Mouse (Mus musculus) limb, embryonic 13.5 days (tissue): Measurements from ENCODE around the gene Epha2. TPM values are rescaled to one million over a fixed set of nuclear protein-coding genes. Genes with fewer than 3 reads are reported as not detected.
A peak's percentile ranks its signal among the peaks of the same experiment; 100 is the strongest.

Source experiments
- ATAC-seq: fragments of 200-750 bp; cut with Nextera tagmentation; 2 replicates; pipeline ENCODE4 v1.8.0; 2017; ENCODE audit warnings: low read depth, moderate number of reproducible peaks, moderate TSS enrichment; ENCODE audit not compliant: low FRiP score
- H3K27ac ChIP-seq: fragments of 300-500 bp; sonication (generic); 2 replicates; pipeline ENCODE4 v1.5.1; 2015; ENCODE audit warnings: inconsistent platforms, mild to moderate bottlenecking, moderate library complexity
- H3K27me3 ChIP-seq: fragments of 300-500 bp; sonication (generic); 2 replicates; pipeline ENCODE4 v1.6.1; 2015; ENCODE audit warnings: mild to moderate bottlenecking, inconsistent platforms
- H3K36me3 ChIP-seq: fragments of 300-500 bp; sonication (generic); 2 replicates; pipeline ENCODE4 v1.6.1; 2015; ENCODE audit warnings: inconsistent platforms, mild to moderate bottlenecking, moderate library complexity
- H3K4me1 ChIP-seq: fragments of 300-500 bp; sonication (generic); 2 replicates; pipeline ENCODE4 v1.6.1; 2015; ENCODE audit warnings: inconsistent platforms
- H3K4me2 ChIP-seq: fragments of 300-500 bp; sonication (generic); replicated peaks from 2 replicates; pipeline ENCODE4 v1.6.1; 2015; ENCODE audit warnings: inconsistent platforms, mild to moderate bottlenecking, moderate library complexity
- H3K4me3 ChIP-seq: fragments of 300-500 bp; sonication (generic); 2 replicates; pipeline ENCODE4 v1.5.1; 2015; ENCODE audit warnings: moderate library complexity, mild to moderate bottlenecking, inconsistent platforms
- H3K9ac ChIP-seq: fragments of 300-500 bp; sonication (generic); 2 replicates; pipeline ENCODE4 v1.6.1; 2015; ENCODE audit warnings: mild to moderate bottlenecking, inconsistent platforms
- H3K9me3 ChIP-seq: fragments of 300-500 bp; sonication (generic); 2 replicates; pipeline ENCODE4 v1.6.1; 2016; ENCODE audit warnings: inconsistent platforms
- WGBS: fragments of 180-500 bp; shearing (Covaris S2); methylation state at CpG from one replicate; pipeline ENCODE4 v1.1.7; 2015; 5-methylcytosine and 5-hydroxymethylcytosine counted together
- polyA plus RNA-seq: library from polyadenylated mRNA; unstranded; fragments of >200 nt; fragmentation: Nextera tagmentation; extraction: Ambion mirVana; gene quantifications from 2 replicates; pipeline ENCODE4 v1.2.1, GENCODE M21; 2015

Gene Epha2
- polyA plus RNA-seq, 1 experiment from 2014 or later, result 3.9 TPM

DNA sequence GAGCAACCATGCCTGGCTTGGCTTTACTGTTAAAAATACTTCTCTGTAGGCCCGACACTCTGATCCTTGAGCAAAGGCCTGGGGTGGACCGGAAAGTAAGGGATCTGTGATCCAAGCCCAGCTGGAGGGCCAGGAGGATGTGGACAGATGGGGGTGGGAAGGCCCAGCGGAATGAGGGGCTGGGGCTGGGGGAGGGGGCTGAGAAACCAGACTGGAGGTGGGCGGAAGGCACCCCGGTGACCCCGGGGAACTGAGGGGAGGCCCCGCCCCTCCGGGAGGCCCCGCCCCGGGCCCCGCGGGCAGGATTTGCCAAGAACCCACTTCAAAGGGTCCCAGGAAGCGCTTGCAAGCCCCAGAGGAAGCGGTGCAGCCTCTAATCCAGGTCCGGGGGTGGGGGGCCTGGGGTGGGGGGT is 5.3 kb upstream of the Epha2 start:
- WGBS, result 3% methylated on average over 14 of the region's 15 CpGs
- H3K4me3 ChIP-seq, result peak overlapping the region; percentile 11; the same call in 1 of the 2 replicates
- H3K36me3 ChIP-seq, result no peaks in the 10 kb centered on the region
- peaks cover 64% of the 10 kb centered on the region for H3K27me3 ChIP-seq
- peak; percentile 26; the same call in 1 of the 2 replicates for ATAC-seq
- H3K27ac ChIP-seq, result no peak overlapping the region
- H3K9me3 ChIP-seq, result no peaks in the 10 kb centered on the region
- H3K9ac ChIP-seq, result no peak overlapping the region
- H3K4me2 ChIP-seq, result peak overlapping the region; percentile 47
- H3K4me1 ChIP-seq, result peaks cover 64% of the 10 kb centered on the region

GRCm38 (mm10) chr4:141297934-141298333 is 3.1 kb upstream of the Epha2 start:
- H3K27me3 ChIP-seq, result peaks cover 62% of the 10 kb centered on the region
- peaks cover 65% of the 10 kb centered on the region for H3K4me1 ChIP-seq

DNA sequence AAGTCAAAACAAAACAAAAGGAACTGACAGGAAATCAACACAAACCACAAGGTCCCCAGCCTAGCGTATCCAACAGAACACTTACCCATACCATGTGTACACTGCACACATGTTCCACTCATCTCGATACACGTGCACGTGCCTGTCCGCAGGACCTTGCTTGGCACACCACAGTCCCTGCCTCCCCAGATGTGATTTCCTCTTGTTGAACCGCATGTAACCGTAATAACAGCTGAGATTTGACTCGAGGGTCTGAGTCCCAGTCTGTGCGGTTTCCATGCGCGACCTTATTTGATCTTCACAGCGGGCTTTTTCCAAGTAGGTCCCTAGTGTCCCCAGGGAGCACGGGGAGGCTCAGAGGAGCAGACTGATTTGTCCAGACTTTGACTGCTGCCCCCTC is 1.7 kb upstream of the Epha2 start:
- Histone ChIP-seq H3K4me1 (peaks cover 74% of the 10 kb centered on the region), H3K9me3 (no peaks in the 10 kb centered on the region), H3K4me3 (no peak overlapping the region), H3K9ac (no peak overlapping the region), H3K36me3 (no peaks in the 10 kb centered on the region), H3K4me2 (no peak overlapping the region), H3K27ac (no peak overlapping the region), H3K27me3 (peaks cover 67% of the 10 kb centered on the region)
- ATAC-seq, result no peak
- 57% methylated on average over 13 of the region's 13 CpGs for WGBS

More at GRCm38 (mm10) chr4:141297934-141298333, 3.1 kb upstream of the Epha2 start:
- H3K36me3 ChIP-seq, result no peaks in the 10 kb centered on the region
- H3K4me2 ChIP-seq, result no peak overlapping the region
- no peak for ATAC-seq
- H3K9me3 ChIP-seq, result no peaks in the 10 kb centered on the region
- no peak overlapping the region for H3K9ac ChIP-seq
- no peak overlapping the region for H3K4me3 ChIP-seq
- H3K27ac ChIP-seq, result no peak overlapping the region
- WGBS, result 24% methylated on average over 7 of the region's 7 CpGs

DNA sequence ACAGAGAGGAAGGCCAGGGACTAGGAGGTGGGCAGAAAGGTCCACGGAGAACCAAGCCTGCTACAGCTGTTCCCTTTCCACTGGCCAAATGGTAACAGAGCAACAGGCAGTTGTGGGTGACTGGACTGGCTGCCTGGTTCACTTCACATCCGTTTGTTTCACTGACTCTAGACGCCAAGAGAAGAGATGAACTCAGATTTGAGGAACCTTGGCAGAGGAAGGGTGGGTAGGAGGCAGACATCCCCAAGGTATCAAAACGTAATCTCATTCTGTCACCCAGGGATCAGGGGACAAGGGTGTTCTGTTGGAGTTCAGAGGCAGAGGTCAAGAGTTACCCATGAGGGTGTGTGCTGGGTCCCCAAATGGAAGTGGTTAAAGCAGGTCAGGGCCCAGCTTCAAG is 844 bp upstream of the Epha2 start:
- 67% methylated on average over 4 of the region's 4 CpGs for WGBS

GRCm38 (mm10) chr4:141301591-141302427 is 769 bp downstream of the Epha2 start:
- WGBS, result under 1% methylated on average over 51 of the region's 51 CpGs
- H3K36me3 ChIP-seq, result no peaks in the 10 kb centered on the region
- peaks cover 53% of the 10 kb centered on the region for H3K27me3 ChIP-seq
- no peak for ATAC-seq
- H3K4me1 ChIP-seq, result peaks cover 61% of the 10 kb centered on the region
- H3K27ac ChIP-seq, result no peak overlapping the region
- peak overlapping the region; percentile 96 for H3K4me2 ChIP-seq
- H3K9me3 ChIP-seq, result no peaks in the 10 kb centered on the region
- peak overlapping the region; percentile 68 for H3K4me3 ChIP-seq
- H3K9ac ChIP-seq, result peak overlapping the region; percentile 78

More for the DNA sequence above, 844 bp upstream of the Epha2 start:
- no peak overlapping the region for H3K27ac ChIP-seq
- no peak for ATAC-seq
- H3K4me2 ChIP-seq, result no peak overlapping the region
- H3K4me3 ChIP-seq, result no peak overlapping the region
- H3K9ac ChIP-seq, result no peak overlapping the region
- H3K36me3 ChIP-seq, result no peaks in the 10 kb centered on the region
- H3K9me3 ChIP-seq, result no peaks in the 10 kb centered on the region
- peaks cover 66% of the 10 kb centered on the region for H3K27me3 ChIP-seq
- H3K4me1 ChIP-seq, result peaks cover 72% of the 10 kb centered on the region

GRCm38 (mm10) chr4:141302428-141303401 is 1.7 kb downstream of the Epha2 start:
- 14% methylated on average over 27 of the region's 27 CpGs for WGBS
- no peak for ATAC-seq
- H3K4me1 ChIP-seq, result peaks cover 53% of the 10 kb centered on the region

GRCm38 (mm10) chr4:141303402-141304222 is 2.6 kb downstream of the Epha2 start:
- 36% methylated on average over 7 of the region's 7 CpGs for WGBS
- peak overlapping the region; percentile 68; the same call in 1 of the 2 replicates for H3K4me3 ChIP-seq
- H3K4me2 ChIP-seq, result peak overlapping the region; percentile 96
- H3K27ac ChIP-seq, result no peak overlapping the region
- no peak for ATAC-seq
- H3K36me3 ChIP-seq, result peaks cover 4% of the 10 kb centered on the region
- H3K27me3 ChIP-seq, result peaks cover 41% of the 10 kb centered on the region
- peak overlapping the region; percentile 32; the same call in 1 of the 2 replicates for H3K9ac ChIP-seq
- H3K4me1 ChIP-seq, result peaks cover 49% of the 10 kb centered on the region
- no peaks in the 10 kb centered on the region for H3K9me3 ChIP-seq

More at GRCm38 (mm10) chr4:141302428-141303401, 1.7 kb downstream of the Epha2 start:
- peak overlapping the region; percentile 96 for H3K4me2 ChIP-seq
- H3K9me3 ChIP-seq, result no peaks in the 10 kb centered on the region
- peak overlapping the region; percentile 78 for H3K9ac ChIP-seq
- H3K27me3 ChIP-seq, result peaks cover 44% of the 10 kb centered on the region
- no peaks in the 10 kb centered on the region for H3K36me3 ChIP-seq
- peak overlapping the region; percentile 68 for H3K4me3 ChIP-seq
- no peak overlapping the region for H3K27ac ChIP-seq

- WGBS, result 83% methylated on average over 4 of the region's 4 CpGs
- 0 out of 2 replicates have a peak overlapping the region, but pooled peaks have one; percentile 96 for H3K4me2 ChIP-seq
Observed at GRCm38 (mm10) chr4:141304223-141304611, 3.2 kb downstream of the Epha2 start.

GRCm38 (mm10) chr4:141306057-141306456 is 5.0 kb downstream of the Epha2 start:
- Histone ChIP-seq H3K36me3 (peaks cover 12% of the 10 kb centered on the region), H3K4me2 (no peak overlapping the region), H3K9ac (no peak overlapping the region), H3K27me3 (peaks cover 26% of the 10 kb centered on the region), H3K4me3 (no peak overlapping the region), H3K27ac (no peak overlapping the region), H3K9me3 (no peaks in the 10 kb centered on the region), H3K4me1 (peaks cover 49% of the 10 kb centered on the region)
- no peak for ATAC-seq
- WGBS, result 50% methylated on average over 8 of the region's 8 CpGs

More at GRCm38 (mm10) chr4:141304223-141304611, 3.2 kb downstream of the Epha2 start:
- Histone ChIP-seq H3K36me3 (peaks cover 10% of the 10 kb centered on the region), H3K9me3 (no peaks in the 10 kb centered on the region), H3K27me3 (peaks cover 38% of the 10 kb centered on the region), H3K4me3 (no peak overlapping the region), H3K9ac (no peak overlapping the region), H3K27ac (no peak overlapping the region), H3K4me1 (peaks cover 46% of the 10 kb centered on the region)
- ATAC-seq, result no peak

GRCm38 (mm10) chr4:141308381-141308780 is 7.3 kb downstream of the Epha2 start:
- peaks cover 39% of the 10 kb centered on the region for H3K4me1 ChIP-seq
- 95% methylated on average over 22 of the region's 22 CpGs for WGBS
- ATAC-seq, result no peak

More at GRCm38 (mm10) chr4:141308381-141308780, 7.3 kb downstream of the Epha2 start:
- Histone ChIP-seq H3K4me2 (no peak overlapping the region), H3K27ac (no peak overlapping the region), H3K36me3 (peaks cover 12% of the 10 kb centered on the region), H3K27me3 (0 out of 2 replicates have a peak, but pooled peaks cover 9% of the 10 kb centered on the region), H3K9ac (no peak overlapping the region), H3K4me3 (no peak overlapping the region), H3K9me3 (no peaks in the 10 kb centered on the region)
